Mouse (Mus musculus): ENCODE measurements around the gene Ptgir. TPM values are rescaled to one million over a fixed set of nuclear protein-coding genes. Genes with fewer than 3 reads are reported as not detected.

Ptgir gene
- polyA plus RNA-seq, 1 experiment: 0.20 TPM

Other genes with a start within 250 kb of the Ptgir start
- 0.17 and 0.24 TPM in 2 replicates for gene Ceacam15, start 230.8 kb upstream of the Ptgir start, polyA plus RNA-seq (2012; rRNA removed)
- gene Ceacam9, start 184.6 kb upstream of the Ptgir start, polyA plus RNA-seq (2012; rRNA removed): 0.24 and 0.55 TPM in 2 replicates
- gene Ap2s1, start 168.1 kb upstream of the Ptgir start, polyA plus RNA-seq (2012; rRNA removed): 537 and 586 TPM in 2 replicates
- gene Slc1a5, start 125.2 kb upstream of the Ptgir start, polyA plus RNA-seq (2012; rRNA removed): 12.6 and 13.4 TPM in 2 replicates
- gene Strn4, start 90.6 kb upstream of the Ptgir start, polyA plus RNA-seq (2012; rRNA removed): 262 TPM in 2 replicates
- 38.2 and 40.3 TPM in 2 replicates for gene Fkrp, start 89.8 kb upstream of the Ptgir start, polyA plus RNA-seq (2012; rRNA removed)
- gene Prkd2, start 63.6 kb upstream of the Ptgir start, polyA plus RNA-seq (2012; rRNA removed): 6.4 and 6.7 TPM in 2 replicates
- 151 and 154 TPM in 2 replicates for gene Dact3, start 31.2 kb upstream of the Ptgir start, polyA plus RNA-seq (2012; rRNA removed)
- gene Gng8, start 14.7 kb upstream of the Ptgir start, polyA plus RNA-seq (2012; rRNA removed): 5.9 and 7.6 TPM in 2 replicates
- gene Calm3, start 17.6 kb downstream of the Ptgir start, polyA plus RNA-seq (2012; rRNA removed): 1,679 and 1,948 TPM in 2 replicates
- gene Pnmal2, start 38.2 kb downstream of the Ptgir start, polyA plus RNA-seq (2012; rRNA removed): 132 and 134 TPM in 2 replicates
- gene Pnmal1, start 53.2 kb downstream of the Ptgir start, polyA plus RNA-seq (2012; rRNA removed): 63.1 and 73.0 TPM in 2 replicates
- gene Gm42372, start 76.6 kb downstream of the Ptgir start, polyA plus RNA-seq (2012; rRNA removed): 58.7 and 72.7 TPM in 2 replicates
- gene Ccdc8, start 86.2 kb downstream of the Ptgir start, polyA plus RNA-seq (2012; rRNA removed): 2.1 and 2.6 TPM in 2 replicates
- 236 and 239 TPM in 2 replicates for gene Ppp5c, start 121.4 kb downstream of the Ptgir start, polyA plus RNA-seq (2012; rRNA removed)
- 2.6 and 3.4 TPM in 2 replicates for gene Hif3a, start 155.9 kb downstream of the Ptgir start, polyA plus RNA-seq (2012; rRNA removed)
- gene Psg16, start 167.6 kb downstream of the Ptgir start, polyA plus RNA-seq (2012; rRNA removed): 2.9 and 3.2 TPM in 2 replicates
- gene Ceacam3, start 243.8 kb downstream of the Ptgir start, polyA plus RNA-seq (2012; rRNA removed): 0.46 and 0.53 TPM in 2 replicates